Mouse (Mus musculus): ENCODE data around the gene Capzb.
A peak's percentile ranks its signal among the peaks of the same experiment; 100 is the strongest.

Gene Capzb

DNA sequence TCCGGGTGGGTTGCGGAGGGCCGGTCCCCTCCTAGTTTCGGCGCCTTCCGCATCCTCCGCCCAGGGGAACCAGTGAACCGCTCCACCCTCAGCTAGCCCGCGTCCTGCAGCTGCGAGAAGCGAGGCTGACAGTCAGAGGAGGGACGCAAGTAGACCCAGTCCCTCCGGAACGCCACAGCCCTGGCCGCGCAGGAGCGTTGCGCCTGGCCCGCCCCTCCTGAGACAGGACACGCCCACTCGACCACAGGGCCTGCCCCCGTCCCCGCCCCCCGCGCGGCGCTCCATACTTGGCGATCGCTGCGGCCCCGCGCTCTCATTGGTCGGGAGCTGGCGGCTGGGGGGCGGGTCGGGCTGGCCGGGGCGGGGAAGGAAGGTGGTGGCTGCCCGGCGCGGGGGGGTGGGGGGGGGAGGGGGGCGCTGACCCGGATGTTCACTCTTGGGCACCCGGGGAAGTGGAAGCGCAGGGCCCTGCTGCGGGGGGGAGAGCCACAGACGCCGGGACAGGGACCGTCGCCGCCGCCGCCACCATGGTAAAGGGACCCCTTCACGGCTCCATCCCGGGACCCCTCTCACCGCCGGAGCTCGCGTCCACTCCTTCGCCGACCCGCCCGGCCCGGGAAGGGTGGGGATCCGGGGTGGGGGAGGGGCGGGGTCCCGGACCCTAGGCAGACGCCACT is at the start of gene Capzb:
Capzb (plus strand) TSS at position 401 of the 677 bp plus-strand sequence.
- peak; percentile 95 for DNase-seq

DNA sequence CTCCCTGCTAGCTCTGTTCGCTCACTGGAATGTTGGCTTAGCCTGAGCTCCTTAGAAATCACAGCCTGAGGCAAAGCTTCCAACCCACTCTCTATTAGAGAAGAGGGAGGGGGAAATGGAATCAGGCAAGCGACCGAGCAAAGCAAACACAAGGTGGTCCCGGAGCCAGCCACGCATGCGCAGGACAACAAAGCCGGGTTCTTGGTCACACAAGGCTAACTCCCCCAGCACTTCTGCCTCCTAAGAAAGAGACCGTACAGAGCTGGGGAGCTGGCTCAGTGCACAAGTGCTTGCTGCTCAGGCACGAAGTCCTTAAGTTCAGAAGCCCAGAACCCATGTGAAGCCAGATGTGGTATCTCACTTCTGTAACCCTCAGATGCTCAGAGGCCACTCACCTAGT is 49.7 kb upstream of the Capzb start:
- DNase-seq = no peak

DNA sequence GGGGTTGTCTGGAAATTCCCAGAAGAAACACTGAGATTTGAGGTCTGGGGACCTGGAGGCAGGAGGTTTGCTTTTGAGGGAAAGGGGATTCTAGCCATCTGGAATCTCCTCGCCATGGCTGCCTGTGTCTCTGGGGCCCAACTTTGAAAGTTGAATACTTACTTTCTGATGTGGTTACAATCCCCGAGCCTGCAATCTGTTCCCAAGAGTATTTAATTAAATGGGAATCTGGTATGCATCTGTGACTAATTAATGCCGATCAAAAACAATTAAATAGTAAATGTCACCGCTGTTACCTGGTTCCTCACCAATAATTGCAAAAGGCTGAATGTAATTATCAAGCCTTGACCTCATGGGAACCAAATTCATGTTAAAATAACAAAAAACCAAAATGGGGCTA is 48.1 kb upstream of the Capzb start:
- DNase-seq = no peak

DNA sequence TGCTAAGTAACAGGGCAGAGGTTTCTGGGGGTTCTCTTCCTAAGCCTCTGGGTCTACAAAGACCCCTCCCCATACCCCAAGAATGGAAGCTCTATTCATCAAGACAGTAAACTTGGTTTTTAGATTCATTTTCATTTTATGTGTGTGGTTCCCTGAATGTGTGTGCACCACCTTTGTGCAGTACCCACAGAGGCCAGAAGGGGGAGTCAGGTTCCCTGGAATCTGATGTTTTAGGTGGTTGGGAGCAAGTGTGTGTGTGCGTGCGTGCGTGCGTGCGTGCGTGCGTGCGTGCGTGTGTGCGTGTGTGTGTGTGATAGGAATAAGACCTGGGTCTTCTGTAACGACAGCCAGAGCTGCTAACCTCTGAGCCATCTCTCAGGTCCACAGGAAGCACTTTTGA is 47.5 kb upstream of the Capzb start:
- DNase-seq = no peak

DNA sequence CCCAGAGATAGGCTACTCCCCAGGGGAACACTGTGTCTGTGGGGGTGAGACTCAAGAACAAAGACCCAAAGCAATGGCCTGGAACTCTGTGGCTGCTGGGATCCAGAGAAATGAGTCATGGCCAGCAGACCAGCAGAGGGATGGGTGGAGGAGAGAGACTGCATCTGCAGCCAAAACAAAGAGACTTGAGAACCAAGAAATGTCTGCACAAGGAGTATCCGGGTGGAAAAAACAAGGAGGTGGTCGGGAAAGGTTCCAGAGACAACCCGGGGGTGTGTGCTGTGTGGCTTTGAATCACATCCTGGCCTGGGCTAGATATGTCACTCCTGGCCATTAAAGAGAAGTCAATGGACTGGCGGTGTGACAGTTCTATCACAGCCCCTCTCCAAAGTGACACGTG is 45.9 kb upstream of the Capzb start:
- DNase-seq = no peak

DNA sequence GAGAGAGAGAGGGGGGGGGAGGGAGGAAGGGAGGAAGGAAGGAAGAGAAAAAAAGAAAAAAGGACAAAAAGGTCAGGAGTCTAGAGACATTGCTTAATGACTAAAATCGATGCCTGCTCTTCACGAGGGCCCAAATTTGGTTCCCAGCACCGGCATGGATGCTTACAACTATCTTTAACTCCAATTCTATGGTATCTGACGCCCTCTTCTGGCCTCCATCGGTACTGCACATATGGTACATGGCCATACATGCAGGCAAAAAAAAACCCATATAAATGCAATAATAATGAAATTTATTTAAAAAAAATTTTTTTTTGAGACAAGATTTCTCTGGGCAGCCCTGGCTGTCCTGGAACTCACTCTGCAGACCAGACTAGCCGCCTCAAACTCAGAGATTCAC is 41.3 kb upstream of the Capzb start:
- DNase-seq = no peak

DNA sequence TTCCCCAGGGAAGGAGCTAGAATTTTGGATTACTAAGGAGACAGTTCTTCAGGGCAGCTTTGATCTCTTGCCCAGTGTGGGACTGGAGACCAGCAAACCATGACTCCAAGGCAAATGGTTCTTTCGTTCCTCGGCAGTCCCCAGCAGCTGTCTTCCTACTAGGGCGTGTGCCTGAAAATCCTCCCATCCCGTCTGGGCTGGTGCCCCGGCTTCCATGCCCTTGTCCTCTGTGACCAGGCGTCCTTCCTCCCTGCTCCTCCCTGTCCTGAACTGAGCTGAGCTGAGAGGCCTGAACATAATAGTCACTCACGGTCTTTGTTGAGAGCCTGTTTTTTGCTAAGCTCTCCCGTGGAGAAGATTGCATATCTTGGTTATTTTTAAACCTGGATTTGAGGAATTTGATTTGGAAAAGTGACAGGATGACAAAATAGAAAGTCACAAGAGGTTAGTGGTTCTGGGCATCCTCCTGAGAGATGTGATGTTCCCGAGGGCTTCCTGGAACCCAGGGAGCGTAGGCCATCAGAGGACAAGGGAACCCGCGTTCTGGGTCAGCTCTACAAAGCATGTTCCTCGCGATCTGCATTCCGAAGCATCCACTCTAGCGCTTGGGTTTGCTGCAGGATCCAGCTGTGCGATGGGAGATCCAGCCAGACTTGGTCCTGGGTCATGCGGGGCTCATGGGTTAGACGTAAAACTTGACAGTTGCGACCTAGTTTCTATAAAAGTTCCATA is 38.0 kb upstream of the Capzb start:
- no peak for DNase-seq

DNA sequence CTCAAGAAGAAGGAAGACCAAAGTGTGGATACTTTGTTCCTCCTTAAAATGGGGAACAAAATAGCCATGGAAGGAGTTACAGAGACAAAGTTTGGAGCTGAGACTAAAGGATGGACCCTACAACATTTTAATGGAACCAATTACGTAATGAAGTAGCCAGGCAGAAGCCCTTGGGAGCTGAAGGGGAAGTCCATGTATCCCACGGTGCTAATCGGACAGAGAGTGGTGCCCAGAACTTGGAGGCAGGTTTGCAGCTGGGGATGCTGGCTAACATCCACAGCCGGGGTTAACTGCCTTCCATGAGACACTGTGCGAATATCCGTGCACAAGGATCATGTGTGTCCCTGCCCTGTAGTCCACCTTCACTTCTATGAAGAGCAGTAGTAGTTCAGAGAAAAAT is 36.2 kb upstream of the Capzb start:
- DNase-seq = no peak

DNA sequence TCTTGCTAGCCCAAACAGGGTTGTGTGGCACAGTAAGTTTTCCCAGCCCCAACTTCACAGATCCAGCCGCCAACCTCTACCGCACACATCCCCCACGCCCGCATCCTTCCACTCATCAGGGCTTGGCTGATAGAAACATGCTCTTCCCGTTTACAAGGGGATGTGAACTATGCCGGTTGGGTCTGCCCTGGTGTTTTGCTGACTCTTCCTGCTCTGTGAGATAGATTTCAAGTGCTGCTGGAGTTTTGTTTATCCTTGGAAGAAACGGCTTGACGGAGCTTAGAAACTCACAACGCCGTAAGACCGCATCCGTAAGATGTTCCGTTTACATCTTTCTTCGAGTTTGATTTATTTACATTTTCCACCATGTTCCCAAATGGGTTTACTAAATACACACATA is 34.3 kb upstream of the Capzb start:
- no peak for DNase-seq

DNA sequence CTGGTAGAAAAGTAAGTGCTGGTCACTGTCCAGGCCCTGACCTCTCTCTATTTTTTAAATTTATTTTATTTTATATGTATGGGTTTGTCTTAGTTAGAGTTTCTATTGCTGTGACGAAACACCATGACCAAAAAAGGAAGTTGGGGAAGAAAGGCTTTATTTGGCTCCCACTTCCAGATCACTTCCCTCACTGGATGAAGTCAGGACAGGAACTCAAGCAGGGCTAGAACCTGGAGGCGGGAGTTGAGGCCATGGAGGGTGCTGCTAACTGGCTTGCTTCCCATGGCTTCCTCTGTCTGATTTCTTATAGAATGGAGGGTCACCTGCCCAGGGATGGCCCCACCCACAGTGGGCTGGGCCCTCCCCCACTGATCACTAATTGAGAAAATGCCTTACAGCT is 31.6 kb upstream of the Capzb start:
- no peak for DNase-seq

DNA sequence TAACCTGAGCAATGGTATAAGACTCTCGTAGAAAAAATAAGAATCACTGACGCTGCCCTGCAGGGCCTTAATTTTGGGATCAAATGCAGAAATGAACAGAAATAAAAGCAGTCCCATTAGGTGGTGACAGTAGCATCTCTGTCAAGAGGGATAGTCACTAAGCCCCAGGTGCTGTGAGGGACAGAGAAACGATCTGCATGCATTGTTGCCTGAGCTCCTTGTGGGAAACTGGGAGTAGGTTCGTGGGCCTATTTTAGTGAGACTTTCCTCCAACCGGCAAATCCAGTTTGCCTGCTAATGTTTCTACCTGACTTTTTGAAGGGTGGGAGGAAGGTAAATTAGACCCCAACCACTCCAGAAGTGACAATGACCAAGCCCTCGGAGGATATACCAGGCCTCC is 28.6 kb upstream of the Capzb start:
- DNase-seq = no peak

DNA sequence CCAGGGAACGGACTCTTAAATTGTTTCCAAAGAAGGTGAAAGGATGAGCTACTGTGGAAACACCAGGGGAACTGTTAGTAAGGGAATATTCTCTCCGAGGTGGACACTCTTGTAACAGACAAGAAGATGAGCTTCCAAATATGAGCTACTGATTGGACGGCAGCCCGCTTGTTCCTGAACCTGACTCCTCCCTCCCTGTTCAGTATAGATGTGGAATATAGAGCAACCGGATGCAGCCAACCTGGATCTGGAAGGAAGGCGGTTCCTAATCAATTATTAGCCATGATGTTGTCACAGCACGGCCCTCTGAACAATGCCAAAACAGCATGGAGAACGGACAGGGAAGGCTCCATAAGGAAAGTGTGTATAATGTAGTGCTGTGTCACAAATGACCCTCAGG is 27.4 kb upstream of the Capzb start:
- DNase-seq = no peak

DNA sequence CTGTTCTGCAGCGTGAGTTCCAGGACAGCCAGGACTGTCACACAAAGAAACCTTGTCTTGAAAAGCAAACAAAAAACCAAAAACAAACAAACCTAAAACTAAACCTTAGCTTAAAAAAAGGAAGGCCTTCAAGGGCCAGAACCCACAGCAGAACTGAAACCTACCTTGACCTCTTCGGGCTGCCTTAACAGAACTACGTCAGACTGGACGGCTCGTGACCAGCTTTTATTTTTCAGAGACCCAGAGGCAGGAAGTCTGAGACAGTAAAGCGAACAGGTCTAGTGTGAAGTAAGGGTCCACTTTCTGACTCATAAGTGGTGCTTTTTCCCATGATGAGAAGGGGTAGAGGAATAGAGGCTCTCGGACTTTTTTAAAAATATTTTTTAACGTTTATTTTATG is 26.5 kb upstream of the Capzb start:
- DNase-seq = no peak

DNA sequence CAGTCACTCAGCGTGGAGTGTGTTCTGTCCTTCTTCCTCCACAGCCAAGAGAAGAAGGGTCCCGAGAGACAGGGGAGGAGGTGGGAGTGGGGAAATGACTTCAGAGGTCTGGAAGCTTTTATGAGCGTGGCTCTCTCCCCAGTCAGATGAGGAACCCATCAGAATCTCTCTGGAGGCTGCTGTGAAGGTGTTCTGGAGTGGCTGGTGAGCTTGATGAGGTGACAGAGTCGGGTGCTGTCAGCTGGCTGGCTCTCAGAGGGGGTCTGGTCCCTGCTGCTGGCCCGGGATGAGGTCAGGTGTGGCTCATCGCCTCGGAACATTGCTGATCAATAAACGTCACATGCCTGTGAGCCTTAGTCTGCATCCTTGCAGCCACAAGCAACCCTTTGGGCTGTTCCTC is 25.6 kb upstream of the Capzb start:
- DNase-seq = no peak

DNA sequence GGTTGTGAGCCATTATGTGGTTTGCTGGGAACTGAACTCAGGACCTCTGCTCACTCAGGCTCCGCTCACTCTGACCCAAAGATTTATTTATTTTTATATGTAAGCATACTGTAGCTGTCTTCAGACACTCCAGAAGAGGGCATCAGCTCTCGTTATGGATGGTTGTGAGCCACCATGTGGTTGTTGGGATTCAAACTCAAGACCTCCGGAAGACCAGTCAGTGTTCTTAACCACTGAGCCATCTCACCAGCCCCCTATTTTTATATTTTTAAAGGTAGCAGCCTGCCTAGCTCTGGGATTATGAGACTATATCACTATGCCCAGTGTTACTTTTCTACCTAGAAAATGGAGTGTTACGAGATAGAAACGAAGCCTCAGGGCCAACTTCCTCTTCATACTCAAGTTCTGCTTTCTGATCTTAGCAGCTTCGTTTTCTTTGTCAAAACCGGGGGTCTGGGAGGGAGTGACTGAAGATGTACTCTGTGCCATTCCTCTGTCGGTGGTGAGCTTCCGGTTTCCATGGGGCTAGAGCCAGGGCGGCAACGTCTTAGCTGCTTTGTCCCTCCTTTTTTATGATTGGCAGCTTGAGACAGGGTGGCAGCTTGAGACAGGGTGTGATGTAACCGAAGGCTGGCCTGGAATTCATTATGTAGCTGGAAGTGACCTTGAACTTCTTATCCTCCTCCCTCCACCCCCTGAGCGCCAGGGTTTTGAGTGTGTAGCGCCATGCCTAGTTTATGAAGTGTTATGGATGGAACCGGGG is 23.5 kb upstream of the Capzb start:
- DNase-seq = peak; percentile 39

DNA sequence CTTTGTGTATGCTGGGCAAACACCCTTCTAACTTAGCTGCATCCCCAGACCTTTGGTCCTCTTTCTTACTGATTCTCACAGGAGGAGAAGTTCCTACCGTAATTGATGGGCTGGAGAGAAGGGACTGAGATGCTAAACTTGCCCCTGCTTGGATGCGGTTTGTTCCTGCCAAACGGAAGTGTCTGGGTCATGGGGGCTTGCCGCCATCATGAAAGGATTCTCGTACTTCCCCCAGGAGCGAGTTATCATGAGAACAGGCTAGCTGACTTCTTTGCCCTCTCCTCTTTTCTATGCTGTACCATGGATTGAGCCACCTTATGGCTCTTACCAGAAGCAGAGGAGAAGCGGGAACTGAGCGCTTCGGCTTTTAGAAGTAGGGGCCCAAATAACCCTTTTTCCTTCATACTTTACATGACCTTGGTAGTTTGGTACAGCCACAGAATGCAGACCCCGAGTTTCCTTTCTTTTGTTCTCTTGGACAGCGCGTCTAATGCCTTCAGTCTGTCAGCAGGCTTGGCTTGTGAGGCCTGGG is 22.9 kb upstream of the Capzb start:
- no peak for DNase-seq

DNA sequence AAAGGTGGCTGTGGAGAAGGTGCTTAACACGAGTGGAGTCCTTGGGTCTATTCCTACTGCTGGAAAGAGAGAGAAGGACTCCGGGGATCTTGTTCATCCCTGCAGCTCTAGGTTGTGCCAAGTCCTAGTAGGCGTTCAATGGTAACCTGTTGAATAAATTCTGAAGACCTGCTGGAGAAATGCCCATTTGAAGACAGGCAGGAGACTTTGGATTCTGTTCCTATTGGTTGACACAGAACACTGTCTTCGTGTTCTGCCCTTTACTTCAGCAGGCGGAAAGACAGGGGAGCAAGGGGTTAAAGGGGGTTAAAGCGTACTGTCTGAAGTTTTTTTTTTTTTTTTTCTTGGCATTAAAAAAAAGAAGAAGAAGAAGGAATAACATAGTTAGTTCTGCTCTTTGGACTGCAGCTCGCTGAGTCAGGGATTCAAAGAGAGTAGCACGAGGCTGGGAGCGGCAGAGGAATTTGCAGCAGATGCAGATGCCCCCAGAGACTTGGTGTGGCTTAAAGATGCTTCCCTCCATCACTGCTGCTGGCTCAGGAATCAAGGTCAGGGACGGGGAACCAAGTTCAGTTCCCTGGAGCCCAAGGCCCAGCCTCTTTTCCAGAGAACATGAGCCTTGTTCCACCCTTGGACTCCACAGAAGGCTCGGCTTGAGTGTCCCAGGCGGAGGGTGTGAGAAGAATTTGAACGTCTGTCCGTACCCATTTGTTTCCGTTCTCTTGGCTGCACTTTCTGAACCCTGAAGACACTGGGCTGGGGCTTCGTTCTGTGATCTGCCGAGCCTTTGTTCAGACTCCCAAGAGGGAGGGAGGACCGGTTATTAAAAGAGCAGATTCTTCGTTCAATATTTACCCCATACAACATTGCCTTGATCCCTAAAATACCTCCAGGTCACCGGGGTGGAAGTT is 17.4 kb upstream of the Capzb start:
- DNase-seq = peak; percentile 89

DNA sequence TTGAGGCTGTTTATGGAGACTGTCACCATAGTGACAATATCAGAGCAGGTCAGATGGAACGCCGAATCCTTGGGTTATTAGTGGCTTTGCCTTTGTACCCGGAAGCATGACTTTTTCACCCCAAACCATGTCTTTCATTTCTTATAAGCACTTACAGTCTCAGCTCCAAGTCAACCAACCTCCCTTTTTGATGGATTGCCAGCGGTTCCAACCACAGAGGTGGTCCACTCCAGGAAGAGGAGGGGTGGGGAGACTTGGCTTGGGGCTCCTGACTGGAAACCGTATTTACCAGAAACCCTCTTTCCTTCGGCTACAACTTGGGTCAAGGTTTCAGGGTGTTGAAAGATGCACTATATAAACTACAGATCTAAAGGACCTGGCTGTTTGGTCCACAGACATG is 16.7 kb upstream of the Capzb start:
- DNase-seq = peak; percentile 56

DNA sequence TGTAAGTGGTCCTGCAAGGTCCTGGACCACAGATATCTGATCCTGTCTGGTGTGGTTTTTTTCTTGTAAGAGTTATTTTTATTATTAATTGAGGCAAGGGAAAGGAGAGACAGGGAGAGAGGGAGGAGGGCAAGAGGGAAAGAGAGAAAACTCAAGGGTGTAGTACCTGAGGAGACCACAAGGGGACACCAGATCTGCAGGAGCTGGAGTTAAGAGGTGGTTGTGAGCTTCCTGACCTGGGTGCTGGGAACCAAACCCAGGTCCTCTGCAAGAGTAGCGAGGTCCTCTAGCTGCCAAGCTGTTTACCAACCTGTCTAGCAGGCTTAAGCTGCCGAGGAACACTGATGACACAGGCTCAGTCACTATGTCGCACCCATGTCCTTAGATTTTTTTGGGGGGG is 14.8 kb upstream of the Capzb start:
- DNase-seq = no peak

DNA sequence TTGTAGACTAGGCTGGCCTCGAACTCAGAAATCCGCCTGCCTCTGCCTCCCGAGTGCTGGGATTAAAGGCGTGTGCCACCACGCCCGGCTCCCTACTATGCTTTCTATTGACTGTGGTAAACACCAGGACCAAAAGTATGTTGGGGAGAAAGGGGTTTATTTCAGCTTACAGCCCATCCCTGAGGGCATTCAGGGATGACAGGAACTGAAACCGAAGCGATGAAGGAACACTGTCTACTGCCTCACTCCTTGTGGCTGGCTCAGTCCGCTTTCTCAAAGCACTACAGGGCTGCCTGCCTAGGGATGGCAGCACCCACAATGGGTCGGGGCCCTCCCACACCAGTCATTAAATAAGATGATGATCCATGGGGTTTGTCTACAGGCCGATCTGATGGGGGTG is 14.3 kb upstream of the Capzb start:
- no peak for DNase-seq

DNA sequence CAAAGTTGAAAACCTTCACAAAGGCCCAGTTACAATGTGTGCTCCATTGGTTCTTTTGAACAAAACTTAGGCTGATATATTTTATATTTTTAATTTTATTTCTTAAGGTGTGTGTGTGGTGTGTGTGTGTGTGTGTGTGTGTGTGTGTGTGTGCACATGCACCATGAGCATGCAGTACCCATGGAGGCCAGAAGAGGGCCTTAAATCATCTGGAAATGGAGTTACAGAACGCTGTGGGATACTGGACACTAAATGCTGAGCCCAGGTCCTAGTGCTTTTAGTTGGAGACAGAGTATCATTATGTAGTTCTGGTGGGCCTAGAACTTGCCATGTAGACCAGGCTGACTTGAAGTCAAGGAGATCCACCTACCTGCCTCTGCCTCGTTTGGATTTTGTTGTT is 13.5 kb upstream of the Capzb start:
- DNase-seq = no peak

DNA sequence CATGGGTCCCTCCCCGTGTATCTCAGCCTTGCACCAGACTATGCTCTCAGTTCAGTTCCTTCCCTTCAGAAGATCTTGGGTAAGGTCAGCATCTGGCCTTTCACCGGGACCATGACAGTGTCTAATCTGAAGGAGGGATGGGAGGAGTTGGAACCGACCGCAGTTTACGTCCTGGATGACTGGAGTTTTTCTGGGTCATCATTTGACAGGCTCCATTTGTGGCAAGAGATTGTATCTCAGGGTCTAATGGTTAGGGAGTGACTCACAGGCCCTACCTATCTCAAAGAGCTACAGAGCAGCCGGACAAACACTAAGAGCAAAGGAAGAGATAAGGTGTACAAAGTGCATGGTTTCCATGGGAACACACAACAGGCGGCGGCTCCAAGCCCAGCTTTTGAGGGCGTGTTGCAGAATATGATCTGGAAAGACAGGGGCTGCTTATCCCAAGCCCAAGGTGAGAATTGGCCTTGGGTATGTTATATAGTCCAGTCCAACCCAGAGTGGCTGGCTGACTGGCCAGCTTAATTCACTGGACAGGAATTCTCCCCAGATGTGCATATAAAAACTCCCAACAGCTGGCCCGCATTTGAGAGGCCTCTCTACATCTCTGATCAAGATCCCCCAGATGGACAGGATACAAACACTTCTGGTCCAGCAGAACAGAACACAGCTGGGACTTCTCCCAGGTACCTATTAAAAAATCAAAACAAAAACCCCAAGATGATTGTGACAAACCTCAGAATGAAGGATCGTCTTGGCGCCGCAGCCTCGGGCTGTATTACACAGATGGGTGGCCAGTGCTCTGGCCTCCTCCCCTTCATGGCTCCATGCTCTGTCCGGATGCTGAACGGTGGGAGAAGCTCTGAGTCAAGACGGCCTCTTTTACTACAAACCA is 12.7 kb upstream of the Capzb start:
- no peak for DNase-seq

Measured in kidney, adult 9 months (tissue).